Mouse (Mus musculus): ENCODE measurements around the gene Zc3h14. TPM values are rescaled to one million over a fixed set of nuclear protein-coding genes. Genes with fewer than 3 reads are reported as not detected.

Gene Zc3h14
- total RNA-seq, 1 experiment from 2014 or later, result 134 TPM

DNA sequence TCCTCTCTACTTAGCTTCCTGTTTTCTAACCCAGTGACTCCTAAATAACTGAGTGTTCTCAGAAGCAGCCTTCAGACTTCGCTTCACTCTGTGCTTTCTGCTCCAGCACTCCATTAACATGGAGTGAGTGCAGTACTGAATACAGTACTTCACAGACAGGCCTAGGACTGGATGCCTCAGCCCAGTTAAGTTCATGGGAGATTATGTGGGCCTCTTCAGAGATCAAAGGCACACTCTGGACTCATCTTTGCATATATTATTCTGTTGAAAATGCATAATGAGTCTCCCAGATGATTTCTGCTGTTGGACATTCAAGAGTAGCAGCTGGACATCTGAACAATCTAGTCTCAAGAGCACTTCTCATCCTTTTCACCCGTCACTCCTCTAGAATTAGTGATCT is 74.0 kb downstream of the Zc3h14 start:
- ATAC-seq (replicated peaks in 1 of 2; ENCODE audit: insufficient read depth in 1 of 2, low FRiP score in 2 of 2, low TSS enrichment in 1 of 2, low read depth in 1 of 2, poor library complexity in 2 of 2, severe bottlenecking in 2 of 2), result 0 out of 4 replicates have a peak, but pooled peaks of 1 of the 2 experiments have one; percentile 36

DNA sequence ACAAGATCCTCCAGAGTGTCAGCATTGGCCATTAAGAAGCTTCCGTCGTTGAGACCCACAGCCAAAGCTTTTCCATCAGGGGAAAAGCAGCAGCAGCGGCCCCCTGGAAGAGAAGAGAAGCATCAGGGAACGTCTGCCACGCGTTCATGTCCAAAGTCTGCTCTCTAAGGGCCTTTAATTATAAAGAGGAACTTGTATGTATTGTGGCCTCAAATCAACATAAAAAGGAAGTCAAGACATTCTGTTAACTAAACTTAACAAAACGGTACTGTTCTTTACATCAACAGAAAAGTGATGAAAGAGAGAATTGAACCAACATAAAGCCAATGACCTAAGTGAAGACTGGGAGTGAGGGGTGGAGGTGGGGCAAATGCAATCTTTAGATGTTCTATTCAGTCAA is 84.4 kb downstream of the Zc3h14 start:
- ATAC-seq (replicated peaks in 1 of 2; ENCODE audit: insufficient read depth in 1 of 2, low FRiP score in 2 of 2, low TSS enrichment in 1 of 2, low read depth in 1 of 2, poor library complexity in 2 of 2, severe bottlenecking in 2 of 2), result 0 out of 4 replicates have a peak, but pooled peaks of 1 of the 2 experiments have one; percentile 51

DNA sequence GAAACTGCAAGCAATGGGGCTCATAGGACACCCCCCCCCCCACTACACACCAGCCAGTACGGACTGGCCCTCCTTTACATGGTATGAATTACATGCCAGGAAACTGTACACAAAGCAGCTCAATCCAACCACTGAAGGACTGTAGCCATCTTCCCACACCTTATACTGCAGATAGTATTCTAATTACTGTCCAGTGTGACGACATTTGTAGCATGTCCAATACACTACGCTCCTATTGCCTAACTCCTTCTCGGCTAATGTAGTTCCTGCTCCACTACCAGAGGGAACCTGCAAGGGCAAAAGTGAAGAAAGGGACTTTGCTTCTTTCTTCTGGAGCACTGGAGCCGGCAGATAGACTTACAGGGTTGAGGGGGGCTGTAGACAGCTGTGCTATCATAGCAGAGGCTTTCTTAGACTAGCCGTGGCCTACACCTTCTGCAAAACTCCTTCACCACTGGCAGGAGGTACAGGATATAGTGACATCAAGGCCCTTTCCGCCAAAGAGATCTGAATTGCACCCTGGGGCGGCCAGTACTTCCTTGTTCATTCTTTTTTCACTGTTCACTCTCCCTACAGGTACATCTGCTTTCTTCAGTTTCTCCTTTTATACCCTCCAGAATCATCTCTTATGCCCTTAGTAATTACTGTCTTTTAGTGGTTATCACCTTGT is 86.3 kb downstream of the Zc3h14 start:
- ATAC-seq (replicated peaks in 1 of 2; ENCODE audit: insufficient read depth in 1 of 2, low FRiP score in 2 of 2, low TSS enrichment in 1 of 2, low read depth in 1 of 2, poor library complexity in 2 of 2, severe bottlenecking in 2 of 2), result peak; percentile 59 to 72; a peak in 3 of 4 replicates

DNA sequence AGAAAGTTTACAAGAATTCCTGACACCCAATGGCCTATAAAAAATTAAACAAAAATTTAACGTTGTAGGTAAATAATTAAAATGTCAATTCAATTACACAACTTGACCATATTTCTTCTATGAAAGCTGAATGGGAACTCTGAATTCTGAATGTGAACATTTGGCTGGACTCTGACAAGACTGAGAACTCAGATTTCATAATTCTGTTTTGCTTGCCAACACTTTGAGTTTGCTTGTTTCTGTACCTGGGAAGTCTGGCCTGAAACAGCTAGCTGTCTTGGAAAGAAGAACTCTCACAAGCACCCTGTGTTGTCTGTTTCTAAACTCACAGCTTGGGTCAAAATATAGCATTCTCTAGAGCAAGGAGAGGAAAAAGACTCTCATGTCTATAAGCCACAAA is 87.1 kb downstream of the Zc3h14 start:
- ATAC-seq (replicated peaks in 1 of 2; ENCODE audit: insufficient read depth in 1 of 2, low FRiP score in 2 of 2, low TSS enrichment in 1 of 2, low read depth in 1 of 2, poor library complexity in 2 of 2, severe bottlenecking in 2 of 2), result no peak

DNA sequence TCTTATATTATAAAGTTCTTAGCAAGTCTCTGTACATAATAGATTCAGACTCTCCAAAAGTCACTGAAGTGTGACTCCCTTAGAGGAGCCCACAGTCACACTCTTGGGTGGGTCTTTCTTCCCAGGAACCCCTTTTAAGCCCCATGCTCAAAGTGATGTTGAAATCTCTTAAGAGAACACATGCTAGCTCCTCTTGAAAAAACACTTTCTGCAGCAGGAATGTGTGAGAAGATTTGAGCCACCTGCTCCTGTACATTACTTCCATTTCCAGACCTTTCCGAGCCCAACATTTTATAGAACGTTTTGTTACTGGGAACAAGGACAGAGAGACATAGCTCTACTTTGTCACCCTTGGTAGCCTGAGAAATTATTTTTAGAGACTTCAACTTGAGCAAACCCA is 88.1 kb downstream of the Zc3h14 start:
- ATAC-seq (replicated peaks in 1 of 2; ENCODE audit: insufficient read depth in 1 of 2, low FRiP score in 2 of 2, low TSS enrichment in 1 of 2, low read depth in 1 of 2, poor library complexity in 2 of 2, severe bottlenecking in 2 of 2), result no peak

DNA sequence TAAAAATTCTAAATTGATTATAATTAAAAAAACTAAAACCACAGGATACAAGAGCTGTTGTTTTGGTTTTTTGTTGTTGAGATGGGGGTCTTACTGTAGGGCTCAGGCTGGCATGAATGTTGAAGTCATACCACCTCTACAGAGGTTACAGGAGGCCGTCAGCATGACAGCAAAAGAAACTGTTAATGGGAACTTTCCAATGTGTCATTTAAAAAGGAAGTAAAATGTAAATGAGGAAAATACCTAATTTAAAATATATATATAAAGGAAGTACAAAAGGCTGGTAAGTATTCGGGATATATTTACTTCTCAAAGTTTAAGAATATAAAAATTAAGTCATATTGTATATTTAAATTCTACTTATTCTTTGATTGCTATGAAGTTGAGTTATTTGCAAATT is 88.7 kb downstream of the Zc3h14 start:
- no peak for ATAC-seq (replicated peaks in 1 of 2; ENCODE audit: insufficient read depth in 1 of 2, low FRiP score in 2 of 2, low TSS enrichment in 1 of 2, low read depth in 1 of 2, poor library complexity in 2 of 2, severe bottlenecking in 2 of 2)

Other genes starting within 250 kb of the Zc3h14 start
- not detected in 2 replicates for gene Kcnk10, start 168.7 kb upstream of the Zc3h14 start, total RNA-seq (2017)
- 6.4 and 13.3 TPM in 2 replicates for gene Spata7, start 118.8 kb upstream of the Zc3h14 start, total RNA-seq (2017)
- gene Ptpn21, start 9.6 kb upstream of the Zc3h14 start, total RNA-seq (2017), result 6.1 and 7.4 TPM in 2 replicates
- 8.6 and 12.3 TPM in 2 replicates for gene Eml5, start 154.5 kb downstream of the Zc3h14 start, total RNA-seq (2017)
- gene Ttc8, start 173.6 kb downstream of the Zc3h14 start, total RNA-seq (2017), result 14.9 and 27.5 TPM in 2 replicates